Mouse (Mus musculus) left cerebral cortex, postnatal 25 days (tissue): ENCODE measurements at regions not wholly inside any gene's neighbourhood (a gene's known extent, or its start where the extent isn't known, plus 50 kb on each side); places are given as distances from the start of the nearest gene placed in this dataset.

Experiments used
- DNase-seq, 2 experiments: peaks; one replicate each; pipeline ENCODE4 v3.0.0; 2022; ENCODE audit warnings: low spot score in 2 of 2, mixed read lengths in 1 of 2
- intact Hi-C: fragments of 180-260 bp; cut with DNase I; formaldehyde crosslinking; loops from one replicate; pipeline ENCODE4 v1.15.1; 2025

DNA sequence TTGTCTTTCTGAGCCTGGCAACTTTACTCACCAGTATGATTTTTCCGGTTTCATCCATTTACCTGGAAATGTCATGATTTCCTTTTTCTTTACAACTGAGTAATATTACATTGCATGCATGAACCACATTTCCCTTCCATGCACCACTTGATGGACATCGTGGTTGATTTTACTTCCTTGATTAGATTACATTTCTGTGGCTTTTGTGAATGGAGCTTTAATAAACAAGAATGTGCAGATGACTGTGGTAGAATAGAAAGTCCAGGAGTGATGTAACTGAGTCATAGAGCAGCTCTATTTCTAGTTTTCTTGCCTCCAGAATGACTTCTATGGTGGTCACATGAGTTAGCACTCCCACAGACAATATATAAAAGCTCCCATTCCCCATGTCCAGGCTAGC lies 75.2 kb downstream of the Chst2 start:
- intact Hi-C loops: no loop called here
- no peak for DNase-seq

DNA sequence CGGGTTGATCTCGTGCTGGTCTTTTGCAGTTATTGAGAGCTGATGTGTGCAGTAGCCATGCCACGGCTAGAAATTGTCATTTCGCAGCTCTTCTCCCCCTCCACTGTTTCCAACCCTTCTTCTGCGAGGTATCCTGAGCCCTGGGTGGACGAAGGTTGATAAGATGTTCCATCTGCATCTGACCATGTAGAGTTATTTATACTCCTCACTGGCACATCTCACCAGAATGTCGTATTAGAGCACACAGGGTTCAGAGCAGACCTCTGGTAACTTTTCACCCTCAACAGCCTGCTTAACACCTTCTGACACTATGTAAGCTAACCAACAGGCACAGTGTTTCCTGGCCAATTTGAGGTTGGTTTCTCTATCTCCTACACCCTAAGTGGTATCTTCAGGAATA lies 76.4 kb downstream of the Chst2 start:
- no peak for DNase-seq
- intact Hi-C loops: no loop called here

DNA sequence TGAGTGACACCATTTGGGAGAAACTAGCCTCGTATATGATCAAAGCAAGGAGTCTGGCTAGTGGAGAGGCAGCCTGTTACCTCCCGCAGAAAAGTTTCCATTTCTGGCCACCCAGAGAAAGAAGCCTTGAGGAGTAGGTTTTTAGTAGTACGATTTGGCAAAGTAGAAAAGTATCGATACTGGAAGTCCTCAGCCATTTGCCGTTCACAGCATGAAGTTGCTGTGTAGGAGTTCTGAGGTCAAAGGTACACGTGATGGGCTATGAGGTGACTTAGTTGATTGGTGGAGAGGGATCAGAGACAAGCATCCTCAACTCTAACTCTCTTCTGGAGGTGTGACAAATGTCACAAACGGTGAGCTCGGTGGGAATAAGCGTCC lies 77.5 kb downstream of the Chst2 start:
- DNase-seq: no peak
- intact Hi-C loops: no loop called here

DNA sequence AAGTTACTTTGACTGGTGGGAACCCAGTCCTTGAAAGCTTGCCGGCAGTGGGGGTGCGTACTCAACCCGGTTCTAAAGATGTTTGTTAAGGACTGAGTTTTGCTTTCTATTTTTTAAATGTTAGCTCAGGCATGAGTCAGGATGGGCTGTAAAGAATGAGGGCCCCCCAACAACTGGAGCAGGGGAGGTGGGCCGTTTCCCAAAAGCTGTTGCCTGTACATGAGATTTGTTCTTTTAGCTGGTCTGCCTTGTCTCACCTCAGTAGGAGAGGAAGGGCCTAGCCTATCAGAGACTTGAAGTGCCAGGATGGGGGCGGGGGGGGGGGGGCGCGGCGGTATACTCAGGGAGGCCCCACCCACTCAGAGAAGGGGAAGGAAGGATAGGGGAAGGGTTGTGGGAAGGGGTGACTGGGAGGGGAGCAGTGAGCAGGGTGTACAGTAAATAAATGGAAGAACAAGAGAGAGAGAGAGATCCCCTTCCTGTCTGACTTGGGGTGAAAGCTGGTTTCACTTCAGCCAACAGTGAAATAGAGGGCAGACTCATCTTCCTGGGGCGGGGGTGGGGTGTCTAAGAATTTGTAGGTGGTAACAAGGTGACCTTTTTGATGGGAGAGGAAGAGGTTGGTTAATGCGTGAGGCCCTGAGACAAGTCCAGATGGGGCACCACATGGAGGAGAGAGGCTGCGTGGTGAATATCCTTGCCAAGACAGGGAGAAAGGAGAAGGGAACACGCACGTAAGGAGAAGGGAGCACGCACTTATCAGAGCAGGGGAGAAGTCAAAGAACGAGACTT lies 78.1 kb downstream of the Chst2 start:
- DNase-seq: no peak
- intact Hi-C loops: no loop called here

DNA sequence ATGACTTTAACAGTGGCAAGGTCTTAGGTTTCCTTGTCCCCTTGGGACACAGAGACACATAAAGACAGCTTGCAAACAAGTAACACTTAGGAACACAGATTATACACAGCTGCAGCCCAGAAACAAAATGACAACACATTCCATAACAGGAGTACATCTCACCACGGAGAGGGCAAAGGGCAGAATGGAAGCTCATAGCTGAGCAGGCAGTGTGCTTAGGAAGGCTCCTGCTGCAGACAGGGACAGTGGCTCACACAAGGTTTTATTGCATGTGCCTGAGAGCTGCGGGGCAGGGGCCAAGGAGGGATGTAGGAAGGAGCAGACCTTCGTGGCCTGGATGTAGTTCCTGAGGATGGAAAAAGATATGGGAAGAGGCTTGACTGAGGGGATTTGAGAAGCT lies 78.8 kb downstream of the Chst2 start:
- DNase-seq: no peak
- intact Hi-C loops: no loop called here

DNA sequence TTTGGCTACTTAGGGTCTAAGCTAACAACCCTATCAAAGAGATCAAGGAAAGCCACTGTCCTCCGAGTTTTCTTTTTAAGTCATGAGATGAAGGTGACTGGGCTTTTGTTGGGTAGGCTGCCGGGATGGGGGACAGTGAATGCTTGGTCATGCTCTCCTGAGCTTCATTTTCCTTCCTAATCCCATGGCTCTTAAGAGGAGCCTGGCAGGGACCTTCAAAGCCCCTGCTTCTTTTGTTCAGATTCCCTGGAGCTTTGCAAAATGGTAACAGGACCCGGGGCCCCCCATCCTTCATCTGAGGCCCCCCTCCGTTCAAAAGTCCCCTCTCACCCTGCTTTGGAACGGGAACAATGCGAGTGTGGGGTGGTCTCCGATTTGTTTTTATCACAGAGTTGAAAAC lies 82.9 kb downstream of the Chst2 start:
- DNase-seq: no peak
- intact Hi-C loops: loop anchor here (2.0 to 5.0 kb wide), 2 partner anchors 83 to 351 kb away; partner anchors contain the start of gene Chst2

DNA sequence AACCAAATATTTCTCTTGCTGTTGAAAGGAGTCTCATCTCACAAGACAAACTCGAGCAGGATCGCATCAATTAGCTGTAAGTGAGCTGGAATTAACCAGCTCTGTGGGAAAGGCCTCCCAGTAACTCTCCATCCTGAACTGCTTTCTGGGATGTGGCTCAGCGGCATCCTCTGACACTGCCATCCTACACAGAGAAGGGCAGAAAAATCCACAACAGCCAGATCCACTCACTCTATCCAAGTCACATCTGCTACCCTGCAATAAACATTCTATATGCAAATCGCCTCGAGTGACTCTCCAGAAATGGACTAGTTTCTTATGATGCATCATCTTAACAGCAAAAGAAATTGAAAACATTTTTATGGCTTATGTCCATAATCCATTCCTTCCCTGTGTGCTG lies 83.6 kb downstream of the Chst2 start:
- intact Hi-C loops: loop anchor here (2.0 to 5.0 kb wide), 2 partner anchors 84 to 351 kb away; partner anchors contain the start of gene Chst2
- DNase-seq: peak; percentile 40 to 84

DNA sequence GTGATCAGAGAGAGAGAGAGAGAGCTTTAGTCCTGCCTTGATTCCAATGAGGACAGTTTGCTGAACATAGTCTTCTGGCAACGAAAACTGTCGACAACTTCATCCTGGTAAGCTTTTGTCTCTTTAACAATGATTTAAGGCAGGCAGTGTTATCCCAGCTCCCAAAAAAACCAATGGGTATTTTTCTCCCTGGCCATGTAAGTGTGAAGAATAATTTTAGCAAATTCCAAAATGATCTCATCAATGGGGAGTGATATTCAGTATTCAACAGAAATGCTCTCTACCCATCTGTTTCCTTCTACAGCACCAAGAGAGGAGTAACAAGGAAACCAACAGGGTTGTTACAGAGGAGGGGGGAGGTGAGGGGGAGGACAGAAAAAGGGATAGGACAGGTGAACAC lies 84.5 kb downstream of the Chst2 start:
- DNase-seq: peak; percentile 12 to 70
- intact Hi-C loops: loop anchor here (2.0 to 5.0 kb wide), 2 partner anchors 85 to 350 kb away; partner anchors contain the start of gene Chst2

DNA sequence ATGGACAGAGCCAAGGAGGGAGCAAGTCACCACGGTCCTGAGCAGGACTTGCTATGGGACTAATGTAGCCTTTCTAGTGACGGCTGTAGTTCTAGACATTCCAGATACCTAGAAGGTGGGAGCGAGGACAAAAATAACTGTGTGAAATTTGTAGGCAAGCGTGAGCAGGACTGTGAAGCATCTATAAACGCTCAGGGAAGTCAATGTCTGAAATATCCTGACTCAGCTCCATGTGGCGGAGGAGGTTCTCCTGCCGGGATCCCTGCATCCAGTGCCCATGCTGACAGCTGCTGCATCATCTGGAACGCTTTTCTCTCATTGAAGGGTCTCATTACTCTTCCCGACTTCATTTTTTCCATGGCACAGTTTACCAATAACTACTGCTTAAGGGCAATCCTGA lies 87.6 kb downstream of the Chst2 start:
- intact Hi-C loops: loop anchor here (1.0 kb wide), 1 partner anchor 263 kb away; no protein-coding TSS in a partner anchor
- DNase-seq: peak; percentile 33 to 84

DNA sequence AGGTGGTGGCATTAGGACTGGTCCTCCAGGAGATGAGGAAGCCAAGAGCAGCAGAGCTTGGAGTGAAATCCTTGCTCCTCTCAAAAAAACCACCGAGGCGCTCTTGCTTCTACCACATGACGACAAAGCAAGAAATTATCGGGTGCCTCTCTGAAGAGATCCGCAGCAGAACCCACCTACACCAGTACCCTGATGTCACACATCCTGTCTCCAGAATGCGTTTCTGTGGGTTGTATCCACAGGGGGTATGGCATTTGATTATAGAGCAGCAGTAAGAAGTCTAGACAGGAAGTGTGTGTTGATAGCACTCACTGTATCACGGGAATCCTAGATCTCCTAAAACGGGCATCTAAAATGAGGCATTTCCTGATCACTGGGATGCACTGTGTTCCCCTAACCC lies 89.8 kb downstream of the Chst2 start:
- intact Hi-C loops: no loop called here
- no peak for DNase-seq

DNA sequence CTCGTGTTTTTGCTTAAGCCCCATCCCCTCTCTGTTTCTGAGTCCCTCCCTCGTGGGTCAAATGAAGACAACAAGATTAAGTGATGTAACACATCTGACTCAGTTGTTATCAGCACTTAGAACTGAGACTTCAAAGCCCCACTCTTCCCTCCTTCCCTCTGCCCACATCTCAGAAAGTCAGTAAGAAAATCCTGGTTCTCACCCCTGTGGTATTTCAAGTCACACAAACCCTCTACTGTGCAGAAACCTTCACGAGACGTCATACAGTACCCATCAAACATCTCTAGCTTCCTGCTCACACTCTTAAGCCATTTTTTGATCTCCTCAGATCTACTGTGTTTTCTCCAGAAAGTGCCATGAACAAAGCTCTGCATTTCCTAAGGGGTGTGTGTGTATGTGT lies 91.4 kb downstream of the Chst2 start:
- intact Hi-C loops: no loop called here
- DNase-seq: no peak

DNA sequence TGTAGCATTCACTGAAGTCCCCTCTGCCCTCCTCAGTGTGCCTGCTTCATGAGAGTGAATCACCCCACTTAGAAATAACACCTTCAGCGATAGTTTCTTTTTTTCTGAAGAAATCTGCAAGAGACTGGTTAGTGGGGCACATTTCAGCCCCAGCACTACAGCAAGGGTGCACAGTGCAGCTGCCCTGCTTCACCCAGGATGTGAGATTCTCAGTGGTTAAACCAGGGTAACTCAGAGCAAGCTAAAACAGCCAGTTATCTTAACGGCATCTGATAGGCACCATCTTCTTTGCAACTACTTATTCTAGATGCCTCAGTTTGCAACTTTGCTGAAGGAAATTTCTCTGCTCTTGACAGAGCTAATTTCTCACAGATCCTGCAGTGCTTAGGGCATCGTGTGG lies 94.9 kb downstream of the Chst2 start:
- DNase-seq: no peak
- intact Hi-C loops: no loop called here

DNA sequence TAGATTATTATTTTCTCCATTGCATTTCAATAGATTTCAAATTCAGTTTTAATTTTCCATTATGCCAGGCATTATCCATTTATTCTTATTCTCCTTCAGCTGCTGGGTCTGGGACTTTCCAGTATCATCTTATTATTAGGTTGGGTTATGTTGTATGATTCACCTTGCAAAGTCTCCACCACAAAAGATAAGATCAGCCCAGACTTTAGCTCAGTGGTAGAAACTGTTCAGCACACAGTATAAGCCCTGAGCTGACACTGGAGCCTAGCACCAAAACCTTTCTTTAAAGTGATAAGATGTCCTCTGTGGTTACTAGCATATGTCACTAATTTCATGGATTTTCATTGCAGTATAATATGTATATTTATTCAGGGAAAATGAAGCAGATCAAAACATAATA lies 117.5 kb downstream of the Chst2 start:
- intact Hi-C loops: no loop called here
- no peak for DNase-seq

DNA sequence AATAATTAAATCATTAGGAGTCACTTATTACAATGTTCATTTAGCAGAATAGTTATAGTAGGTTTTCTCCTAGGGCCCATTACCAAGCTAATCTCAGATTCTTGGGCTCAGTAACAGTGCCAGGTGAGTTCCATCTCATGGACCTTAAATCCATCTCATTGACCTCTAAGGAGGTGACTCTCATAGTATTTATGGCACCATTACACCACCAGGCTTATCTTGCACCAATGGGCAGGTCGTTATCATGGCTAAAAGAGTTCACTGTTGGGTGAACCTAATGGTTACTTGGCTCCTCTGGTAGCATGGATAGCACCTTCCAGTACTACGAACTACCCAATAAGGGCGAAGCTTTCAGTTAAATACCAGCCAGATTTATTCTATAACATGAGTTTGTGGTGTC lies 123.5 kb downstream of the Chst2 start:
- intact Hi-C loops: no loop called here
- DNase-seq: no peak

DNA sequence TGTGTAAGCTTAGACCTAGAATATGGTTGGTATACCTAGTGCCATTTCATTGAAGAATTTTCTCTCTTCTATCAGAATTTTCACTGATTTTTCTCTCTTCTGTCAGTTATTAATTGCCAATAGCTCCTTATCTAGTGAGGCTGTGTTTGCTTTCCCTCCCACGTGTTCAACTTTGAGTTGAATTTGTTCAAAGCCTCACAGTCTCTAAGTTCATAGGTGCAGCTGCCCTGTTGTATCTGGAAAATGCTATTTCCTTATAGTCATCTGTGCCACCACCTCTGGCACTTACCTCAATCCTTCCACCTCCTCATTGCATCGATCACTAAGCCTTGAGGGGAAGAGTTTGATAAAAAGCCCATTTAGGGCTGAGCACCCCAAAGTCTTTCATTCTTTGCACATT lies 124.0 kb downstream of the Chst2 start:
- intact Hi-C loops: no loop called here
- DNase-seq: no peak
